Mouse (Mus musculus) heart, embryonic 14.5 days (tissue): ENCODE data around the gene Gm10260. TPM values are rescaled to one million over a fixed set of nuclear protein-coding genes. Genes with fewer than 3 reads are reported as not detected.

Source experiments
- ATAC-seq: fragments of 200-750 bp; cut with Nextera tagmentation; 2 replicates; pipeline ENCODE4 v1.8.0; 2017; ENCODE audit warnings: low read depth, moderate TSS enrichment; ENCODE audit not compliant: insufficient number of reproducible peaks, insufficient read depth, low FRiP score
- H3K27ac ChIP-seq, 2 experiments: fragments of 200-500 bp in 1 of 2; fragments of 300-500 bp in 1 of 2; sonication (generic) in 1 of 2; replicated peaks in 1 of 2; 2 replicates each; pipeline ENCODE4 v1.5.1; 2012 to 2014; ENCODE audit warnings: low read depth in 2 of 2, low read length in 2 of 2, control low read depth in 1 of 2, mild to moderate bottlenecking in 1 of 2, mixed read lengths in 1 of 2; ENCODE audit not compliant: control insufficient read depth in 1 of 2, insufficient read depth in 1 of 2
- H3K27me3 ChIP-seq: fragments of 300-500 bp; sonication (generic); 2 replicates; pipeline ENCODE4 v1.6.1; 2014; ENCODE audit warnings: mild to moderate bottlenecking, low read length, control low read depth; ENCODE audit not compliant: control insufficient read depth, insufficient read depth
- H3K36me3 ChIP-seq: fragments of 300-500 bp; sonication (generic); 2 replicates; pipeline ENCODE4 v1.6.1; 2014; ENCODE audit warnings: mild to moderate bottlenecking, control low read depth, low read length, mixed read lengths; ENCODE audit not compliant: control insufficient read depth, insufficient read depth
- H3K4me1 ChIP-seq, 2 experiments: fragments of 200-500 bp in 1 of 2; fragments of 300-500 bp in 1 of 2; sonication (generic) in 1 of 2; 2 replicates each; pipeline ENCODE4 v1.6.1; 2012 to 2014; ENCODE audit warnings: low read length in 2 of 2, control low read depth in 1 of 2, mixed read lengths in 1 of 2; ENCODE audit not compliant: control insufficient read depth in 2 of 2, insufficient read depth in 2 of 2
- H3K4me2 ChIP-seq: fragments of 300-500 bp; sonication (generic); 2 replicates; pipeline ENCODE4 v1.6.1; 2014; ENCODE audit warnings: mild to moderate bottlenecking, low read length
- H3K4me3 ChIP-seq, 2 experiments: fragments of 200-500 bp in 1 of 2; fragments of 300-500 bp in 1 of 2; sonication (generic) in 1 of 2; 2 replicates each; pipeline ENCODE4 v1.5.1; 2012 to 2014; ENCODE audit warnings: low read length in 2 of 2, mild to moderate bottlenecking in 2 of 2, control low read depth in 1 of 2, low read depth in 1 of 2, moderate library complexity in 1 of 2; ENCODE audit not compliant: control insufficient read depth in 1 of 2, insufficient read depth in 1 of 2
- H3K9ac ChIP-seq: fragments of 300-500 bp; sonication (generic); 2 replicates; pipeline ENCODE4 v1.6.1; 2014; ENCODE audit warnings: mild to moderate bottlenecking, low read length
- H3K9me3 ChIP-seq: fragments of 300-500 bp; sonication (generic); 2 replicates; pipeline ENCODE4 v1.6.1; 2016; ENCODE audit warnings: low read length, control low read depth; ENCODE audit not compliant: control insufficient read depth
- WGBS: fragments of 180-500 bp; shearing (Covaris S2); extraction: QIAGEN DNeasy Blood & Tissue Kit; methylation state at CpG from one replicate; pipeline ENCODE4 v1.1.7; 2014; 5-methylcytosine and 5-hydroxymethylcytosine counted together
- polyA plus RNA-seq: library from polyadenylated mRNA; unstranded; fragments of >200 nt; fragmentation: Nextera tagmentation; extraction: Ambion mirVana; gene quantifications from 2 replicates; pipeline ENCODE4 v1.2.1, GENCODE M21; 2014

Gene Gm10260
- polyA plus RNA-seq, result 0.61 and 4.8 TPM in 2 replicates

DNA sequence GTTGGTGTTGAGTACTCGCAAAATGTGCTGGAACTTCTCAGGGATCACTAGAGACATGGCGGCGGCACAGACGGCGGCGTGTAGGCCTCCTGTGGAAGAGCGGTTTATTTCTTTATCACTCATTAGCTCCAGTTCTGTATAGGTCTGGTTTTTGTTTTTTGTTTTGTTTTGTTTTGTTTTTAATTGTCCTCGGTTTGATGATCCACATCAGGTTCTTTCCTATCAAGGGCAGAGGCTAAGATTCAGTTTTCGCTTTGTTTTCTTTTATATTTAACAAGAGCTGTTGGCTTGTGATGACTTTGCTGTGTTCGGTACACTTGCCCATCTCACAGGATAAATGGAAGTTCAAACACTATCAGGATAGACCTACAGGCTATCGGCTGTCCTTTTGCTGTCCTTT lies at the start of gene Gm10260:
Gm10260 (minus strand) TSS at position 101 of the 400 bp plus-strand sequence.
- Histone ChIP-seq H3K27me3 (no peaks in the 10 kb centered on the region), H3K9ac (no peak within 1 kb of the TSS), H3K9me3 (no peaks in the 10 kb centered on the region), H3K4me1 (peaks cover 8 to 14% of the 10 kb centered on the region in 2 experiments), H3K4me2 (no peak within 1 kb of the TSS), H3K36me3 (no peaks in the 10 kb centered on the region), H3K27ac (no peak within 1 kb of the TSS), H3K4me3 (no peak within 1 kb of the TSS)
- 96% methylated on average over 10 of the region's 11 CpGs for WGBS
- ATAC-seq, result no peak

DNA sequence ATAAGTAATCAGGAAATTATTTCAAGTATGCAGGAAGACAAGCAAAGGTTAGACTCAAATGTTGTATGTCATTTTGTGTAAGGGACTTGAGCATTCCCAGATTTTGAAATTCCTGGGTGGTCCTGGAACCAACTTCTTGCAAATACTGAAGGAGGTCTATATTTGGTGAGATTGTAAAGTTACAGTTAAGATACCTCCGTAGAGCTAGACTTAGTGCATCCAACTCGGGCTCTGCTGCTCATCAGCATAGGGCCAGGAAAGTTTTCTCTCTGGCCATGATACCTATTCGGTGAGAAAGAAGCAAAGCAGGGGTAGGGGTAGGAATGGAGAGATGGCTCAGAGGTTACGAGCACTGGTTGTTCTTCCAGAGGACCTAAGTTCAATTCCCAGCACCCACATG lies 49.4 kb upstream of the Gm10260 start:
- H3K4me1 ChIP-seq, result no peaks in the 10 kb centered on the region
- H3K36me3 ChIP-seq, result no peaks in the 10 kb centered on the region
- H3K4me2 ChIP-seq, result no peak overlapping the region
- no peak overlapping the region for H3K4me3 ChIP-seq
- no peak for ATAC-seq
- no peaks in the 10 kb centered on the region for H3K9me3 ChIP-seq
- H3K9ac ChIP-seq, result no peak overlapping the region
- no peak overlapping the region for H3K27ac ChIP-seq
- WGBS, result 78% methylated on average over 4 of the region's 4 CpGs
- H3K27me3 ChIP-seq, result no peaks in the 10 kb centered on the region

DNA sequence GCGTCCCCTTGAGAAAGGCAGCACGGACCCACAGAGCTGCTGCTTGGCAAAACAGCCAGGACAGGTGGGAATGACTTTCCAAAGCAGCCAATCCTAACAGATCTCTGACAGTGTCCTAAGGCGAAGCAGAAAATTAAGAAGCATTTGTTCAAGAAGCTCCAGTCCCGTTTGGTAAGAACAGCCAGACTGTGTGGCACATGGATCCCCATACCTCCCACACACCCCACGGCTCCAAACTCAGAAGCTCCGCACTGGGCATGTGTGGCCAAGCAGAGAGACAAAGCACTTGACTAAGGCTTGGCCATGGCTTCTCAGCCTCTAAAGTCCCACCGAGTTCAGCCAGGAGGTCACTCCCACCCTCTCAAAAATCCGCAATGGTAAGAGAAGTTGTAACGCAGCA lies 45.5 kb upstream of the Gm10260 start:
- H3K9ac ChIP-seq, result no peak overlapping the region
- no peaks in the 10 kb centered on the region for H3K9me3 ChIP-seq
- no peak overlapping the region for H3K27ac ChIP-seq
- WGBS, result 83% methylated on average over 9 of the region's 9 CpGs
- no peaks in the 10 kb centered on the region for H3K27me3 ChIP-seq
- H3K36me3 ChIP-seq, result no peaks in the 10 kb centered on the region
- no peak overlapping the region for H3K4me3 ChIP-seq
- ATAC-seq, result no peak
- no peaks in the 10 kb centered on the region for H3K4me1 ChIP-seq
- no peak overlapping the region for H3K4me2 ChIP-seq

DNA sequence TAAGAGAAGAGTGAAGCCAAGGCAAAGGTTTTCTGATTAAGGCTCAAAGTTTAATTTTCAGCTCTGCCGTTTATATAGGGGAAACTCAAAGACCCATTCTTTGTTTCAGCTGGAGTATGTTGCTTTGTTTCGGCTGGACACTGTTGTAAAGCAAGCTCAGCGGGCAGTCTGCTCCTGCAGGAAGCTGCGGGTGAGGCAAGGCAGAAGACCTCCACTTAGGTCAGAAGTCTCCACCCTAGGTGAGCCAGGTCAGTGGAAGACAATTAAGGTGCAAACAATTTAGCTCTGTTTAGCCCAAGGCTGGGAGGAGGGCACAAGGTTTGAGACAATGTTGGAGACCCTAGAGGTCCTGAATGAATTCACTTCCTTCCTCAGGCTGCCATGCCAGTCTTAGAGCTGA lies 42.0 kb upstream of the Gm10260 start:
- H3K9me3 ChIP-seq, result no peaks in the 10 kb centered on the region
- ATAC-seq, result no peak
- 66% methylated on average over 4 of the region's 4 CpGs for WGBS
- no peak overlapping the region for H3K27ac ChIP-seq
- H3K36me3 ChIP-seq, result no peaks in the 10 kb centered on the region
- no peak overlapping the region for H3K4me3 ChIP-seq
- no peak overlapping the region for H3K9ac ChIP-seq
- H3K4me1 ChIP-seq, result peaks cover 0 to 2% of the 10 kb centered on the region in 2 experiments; a peak in 1 of 4 replicates
- H3K27me3 ChIP-seq, result no peaks in the 10 kb centered on the region
- H3K4me2 ChIP-seq, result no peak overlapping the region

DNA sequence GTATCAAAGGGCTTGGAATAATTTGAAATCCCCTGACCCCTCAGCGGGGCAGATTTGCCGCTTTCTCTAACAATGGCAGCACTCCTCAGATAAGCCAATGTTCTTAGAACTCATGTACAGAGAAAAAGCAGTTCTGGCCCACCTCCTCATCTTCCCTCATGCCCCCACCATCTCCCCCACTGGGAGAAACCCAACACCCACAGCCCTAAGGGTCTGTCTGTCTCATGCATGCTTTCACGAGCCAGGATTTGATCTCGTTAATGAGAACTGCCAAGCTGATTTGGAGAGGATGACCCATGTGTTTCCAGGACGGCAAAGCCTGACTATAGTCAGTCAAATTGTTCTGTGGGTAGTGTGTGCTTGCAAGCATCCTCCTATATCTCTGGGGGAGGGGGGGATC lies 37.0 kb upstream of the Gm10260 start:
- Histone ChIP-seq H3K9me3 (no peaks in the 10 kb centered on the region), H3K4me1 (peaks cover 0 to 2% of the 10 kb centered on the region in 2 experiments; a peak in 1 of 4 replicates), H3K36me3 (no peaks in the 10 kb centered on the region), H3K27me3 (no peaks in the 10 kb centered on the region), H3K9ac (no peak overlapping the region), H3K4me3 (no peak overlapping the region), H3K27ac (no peak overlapping the region), H3K4me2 (no peak overlapping the region)
- 66% methylated on average over 5 of the region's 5 CpGs for WGBS
- ATAC-seq, result no peak

DNA sequence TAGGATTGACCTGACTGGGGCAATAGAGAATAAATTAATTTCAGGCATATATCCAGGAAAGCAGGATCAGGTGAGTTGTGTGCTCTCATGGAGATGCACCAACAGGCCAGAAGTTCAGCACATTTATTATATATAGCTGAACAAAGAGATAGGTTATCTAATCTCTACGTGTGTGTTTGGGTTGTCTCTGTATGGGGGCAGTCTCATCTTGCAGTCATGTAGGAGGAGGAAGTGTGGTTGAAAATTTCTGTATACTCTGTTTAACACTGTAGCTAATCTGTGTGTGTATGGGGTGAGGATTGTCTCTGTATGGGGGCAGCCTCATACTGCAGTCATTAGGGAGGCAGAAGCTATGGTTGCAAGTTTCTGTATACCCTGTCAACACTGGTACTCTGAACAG lies 34.3 kb upstream of the Gm10260 start:
- 44% methylated on average over 1 of the region's 1 CpGs for WGBS
- Histone ChIP-seq H3K9me3 (no peaks in the 10 kb centered on the region), H3K27ac (no peak overlapping the region), H3K9ac (no peak overlapping the region), H3K4me2 (no peak overlapping the region), H3K36me3 (no peaks in the 10 kb centered on the region), H3K4me3 (no peak overlapping the region), H3K27me3 (no peaks in the 10 kb centered on the region), H3K4me1 (peaks cover 0 to 6% of the 10 kb centered on the region in 2 experiments; a peak in 1 of 4 replicates)
- ATAC-seq, result no peak

DNA sequence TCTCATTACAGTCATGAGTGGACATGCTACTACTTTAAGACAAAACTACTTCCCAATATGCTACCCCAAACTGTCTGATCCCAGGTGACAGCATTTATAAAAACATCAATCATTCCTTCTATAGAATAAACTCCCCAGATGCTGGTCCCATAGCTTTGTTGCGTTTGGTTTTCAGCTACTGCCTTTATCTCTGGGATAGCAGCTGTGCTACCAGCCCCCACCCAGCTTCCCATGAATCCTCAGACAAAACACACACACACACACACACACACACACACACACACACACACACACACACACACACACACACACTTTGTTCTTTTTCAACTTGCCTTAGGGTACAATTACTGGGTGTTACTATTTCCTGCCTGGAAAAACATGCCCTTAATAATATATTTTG lies 33.5 kb upstream of the Gm10260 start:
- H3K27me3 ChIP-seq, result no peaks in the 10 kb centered on the region
- no peak overlapping the region for H3K4me2 ChIP-seq
- H3K9me3 ChIP-seq, result no peaks in the 10 kb centered on the region
- H3K4me1 ChIP-seq, result peaks cover 0 to 6% of the 10 kb centered on the region in 2 experiments; a peak in 1 of 4 replicates
- no peak overlapping the region for H3K9ac ChIP-seq
- H3K36me3 ChIP-seq, result no peaks in the 10 kb centered on the region
- 63% methylated on average over 1 of the region's 1 CpGs for WGBS
- no peak overlapping the region for H3K27ac ChIP-seq
- no peak overlapping the region for H3K4me3 ChIP-seq
- no peak for ATAC-seq

DNA sequence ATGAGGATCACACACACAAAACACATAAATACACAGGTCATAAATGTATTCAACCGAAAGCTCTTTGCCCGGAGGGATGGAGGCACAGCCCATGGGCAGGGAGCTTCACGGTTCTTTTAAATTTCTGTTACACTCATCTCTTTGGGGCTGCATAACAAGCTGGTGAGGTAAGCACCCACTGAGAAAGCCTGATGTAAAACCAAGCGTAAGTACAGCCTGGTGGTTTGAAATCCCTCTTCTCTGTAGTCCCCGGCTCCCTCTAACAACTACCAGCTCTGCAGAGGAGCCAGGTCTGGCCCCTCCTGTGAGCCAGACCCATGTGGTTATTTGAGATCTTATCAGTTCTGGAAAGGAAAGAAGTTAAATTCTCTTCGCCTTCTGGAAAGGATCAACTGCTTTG lies 31.2 kb upstream of the Gm10260 start:
- 27% methylated on average over 6 of the region's 6 CpGs for WGBS
- no peak for ATAC-seq
- H3K4me2 ChIP-seq, result no peak overlapping the region

More for the DNA sequence above, 31.2 kb upstream of the Gm10260 start:
- no peaks in the 10 kb centered on the region for H3K9me3 ChIP-seq
- H3K4me3 ChIP-seq, result no peak overlapping the region
- H3K4me1 ChIP-seq, result peaks cover 0 to 6% of the 10 kb centered on the region in 2 experiments; a peak in 1 of 4 replicates
- H3K36me3 ChIP-seq, result no peaks in the 10 kb centered on the region
- H3K27me3 ChIP-seq, result no peaks in the 10 kb centered on the region
- H3K9ac ChIP-seq, result no peak overlapping the region
- no peak overlapping the region for H3K27ac ChIP-seq
